Mouse (Mus musculus): ENCODE measurements around the gene Psmd7. TPM values are rescaled to one million over a fixed set of nuclear protein-coding genes. Genes with fewer than 3 reads are reported as not detected.

Gene Psmd7
- total RNA-seq, 2 experiments from 2014 or later: 86.7 to 90.6 TPM

DNA sequence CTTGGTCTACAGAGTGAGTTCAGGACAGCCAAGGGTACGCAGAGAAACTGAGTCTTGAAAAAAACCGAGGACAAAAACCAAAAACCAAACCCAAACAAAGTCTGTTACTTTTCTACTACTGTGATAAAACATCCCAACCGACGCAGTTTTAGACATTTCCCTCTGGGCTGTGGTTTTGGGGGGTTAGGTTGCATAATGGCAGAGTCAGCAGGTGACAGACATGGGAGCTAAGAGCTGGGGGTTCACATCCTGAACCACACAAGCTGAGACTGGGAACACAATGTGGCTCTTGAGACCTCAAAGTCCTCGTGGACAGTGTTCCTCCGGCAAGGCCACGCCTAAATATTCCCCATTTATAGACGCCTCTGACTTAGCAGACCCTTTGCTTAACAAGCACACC is 10.1 kb downstream of the Psmd7 start:
- no peak for DNase-seq

DNA sequence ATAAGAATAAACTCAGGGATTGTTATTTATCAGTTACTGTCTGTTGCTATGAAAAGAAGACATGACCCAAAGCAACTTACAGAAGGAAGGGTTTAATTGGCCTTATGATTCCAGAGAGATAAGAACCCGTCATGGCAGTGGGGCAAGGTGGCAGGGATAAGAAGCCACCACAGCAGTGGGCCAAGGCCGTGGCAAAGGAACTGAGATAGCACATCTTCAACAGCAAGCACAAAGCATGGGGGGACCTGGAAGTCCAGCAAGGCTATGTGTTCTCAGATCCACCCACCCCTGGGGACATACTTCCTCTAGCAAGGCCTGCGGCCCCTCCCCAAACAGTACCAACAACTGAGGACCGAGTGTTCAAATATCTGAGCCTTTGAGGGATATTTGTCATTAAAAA is 10.6 kb downstream of the Psmd7 start:
- DNase-seq: no peak

DNA sequence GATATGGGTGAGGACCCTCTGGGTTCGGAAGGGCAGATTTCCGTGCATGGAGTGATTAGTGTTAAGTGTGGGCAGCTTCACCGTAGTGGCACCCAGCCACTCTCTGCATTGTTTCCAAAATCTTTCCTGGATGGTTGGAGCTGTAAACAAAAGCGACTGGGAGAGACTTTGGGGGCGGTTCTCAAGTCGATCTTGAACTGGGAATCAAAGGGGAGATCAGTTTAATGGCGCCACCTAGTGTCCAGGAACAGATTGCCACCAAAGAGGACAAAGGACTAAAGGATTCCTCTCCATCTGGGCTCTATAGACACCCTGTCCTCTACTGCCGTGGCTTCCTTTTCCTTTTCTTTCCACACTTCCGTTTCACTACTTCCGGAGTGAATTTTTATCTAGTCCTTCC is 11.6 kb downstream of the Psmd7 start:
- DNase-seq: peak; percentile 92

DNA sequence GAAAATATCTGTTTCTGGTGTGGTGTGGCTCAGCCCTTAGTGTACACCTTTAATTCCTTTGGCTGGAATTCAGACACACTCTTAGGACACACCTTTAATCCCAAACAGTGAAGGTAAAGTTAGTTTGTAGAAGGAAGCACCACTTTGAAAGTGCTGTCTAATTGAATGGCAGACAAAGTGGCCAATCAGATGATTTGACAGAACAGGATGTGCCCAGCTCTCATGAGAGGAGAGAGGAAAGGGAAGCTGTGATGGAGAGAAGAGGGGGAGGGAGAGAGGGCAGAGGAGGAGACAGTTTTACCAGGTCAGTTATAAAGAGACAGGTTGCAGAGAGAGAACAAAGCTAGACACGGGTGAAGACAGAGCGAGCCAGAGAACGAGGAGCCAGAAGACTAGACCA is 13.5 kb downstream of the Psmd7 start:
- no peak for DNase-seq

DNA sequence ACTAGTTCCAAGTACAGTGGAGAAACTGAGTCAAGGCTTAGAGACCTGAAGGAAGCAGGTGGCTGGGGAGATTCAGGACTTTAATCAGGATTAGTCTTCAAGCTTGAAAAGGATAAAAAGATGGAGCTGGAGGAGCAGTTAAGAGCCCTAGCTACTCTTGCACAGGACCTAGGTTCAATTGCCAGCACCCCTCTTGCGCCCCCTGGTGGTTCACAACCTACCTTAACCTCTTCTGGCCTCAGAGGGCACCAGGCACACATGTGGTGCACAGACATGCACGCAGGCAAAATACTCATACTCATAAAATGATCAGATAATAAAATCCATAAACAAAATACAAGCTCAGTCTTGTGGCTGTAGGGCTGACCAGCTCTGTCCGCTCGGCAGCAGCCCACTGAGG is 15.8 kb downstream of the Psmd7 start:
- DNase-seq: peak; percentile 83

DNA sequence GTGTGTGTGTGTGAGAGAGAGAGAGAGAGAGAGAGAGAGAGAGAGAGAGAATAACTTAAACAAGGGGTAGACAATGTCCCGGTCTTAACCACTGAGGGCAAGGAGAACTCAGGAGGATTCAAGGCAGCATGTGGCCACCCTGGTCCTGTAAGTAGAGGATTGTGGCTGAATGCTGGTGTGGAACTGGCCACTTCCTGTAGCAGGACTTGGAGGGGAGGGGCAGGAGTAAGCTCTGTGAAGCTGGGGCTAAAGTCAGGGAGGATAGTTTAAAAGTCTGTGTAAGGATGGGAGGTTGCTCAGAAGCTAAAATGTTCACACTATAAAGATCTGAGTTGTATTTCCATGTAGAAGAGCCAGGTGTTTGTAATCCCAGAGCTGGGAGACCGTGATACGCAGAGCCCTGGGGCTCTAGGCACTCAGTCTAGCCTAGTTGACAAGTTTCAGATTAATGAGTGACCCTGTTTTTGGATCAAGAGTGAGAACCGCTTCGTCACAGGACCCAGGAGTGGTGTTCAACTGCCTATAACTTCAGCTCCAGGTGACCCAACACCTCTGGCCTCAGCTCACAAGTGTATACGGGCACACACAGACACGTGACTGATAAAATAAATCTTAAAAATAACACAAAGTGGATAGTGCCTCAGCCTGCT is 16.7 kb downstream of the Psmd7 start:
- DNase-seq: no peak

DNA sequence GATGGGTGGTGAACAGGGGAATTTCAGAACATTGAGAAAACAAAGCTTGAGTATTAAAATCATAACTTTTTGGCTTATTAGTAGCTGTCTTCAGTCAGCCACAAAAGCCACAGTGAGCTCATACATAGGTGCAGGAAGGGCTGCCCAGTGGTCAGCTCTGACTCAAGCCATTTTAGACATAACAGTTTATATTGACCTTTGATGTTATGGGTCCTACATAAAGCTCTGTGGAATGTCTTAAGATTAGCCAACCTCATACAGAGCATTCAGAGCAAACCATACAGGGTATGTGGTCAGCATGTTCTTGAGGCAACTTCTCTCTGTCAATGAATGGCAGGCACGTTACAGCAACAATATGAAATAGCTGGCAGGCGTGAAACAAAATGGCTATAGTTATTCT is 17.2 kb downstream of the Psmd7 start:
- no peak for DNase-seq

DNA sequence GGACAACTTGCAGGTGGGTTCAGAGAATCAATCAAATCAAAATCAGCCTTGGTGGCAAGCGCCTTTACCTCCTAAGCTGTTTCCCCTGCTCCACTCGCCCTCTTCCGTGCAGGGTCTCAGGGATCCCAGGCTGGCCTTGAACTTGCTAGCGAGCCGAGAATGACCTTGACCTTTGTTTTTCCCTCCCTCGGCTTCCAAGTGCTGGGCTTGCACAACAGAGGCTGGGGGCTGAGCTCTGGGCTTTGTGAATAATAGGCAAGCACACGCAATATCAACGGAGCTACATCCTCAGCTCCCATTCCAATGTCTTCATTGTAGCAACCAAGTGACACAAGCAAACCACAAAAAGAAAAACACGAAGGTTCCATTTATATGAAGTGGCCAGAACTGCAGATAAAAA is 26.1 kb downstream of the Psmd7 start:
- no peak for DNase-seq

DNA sequence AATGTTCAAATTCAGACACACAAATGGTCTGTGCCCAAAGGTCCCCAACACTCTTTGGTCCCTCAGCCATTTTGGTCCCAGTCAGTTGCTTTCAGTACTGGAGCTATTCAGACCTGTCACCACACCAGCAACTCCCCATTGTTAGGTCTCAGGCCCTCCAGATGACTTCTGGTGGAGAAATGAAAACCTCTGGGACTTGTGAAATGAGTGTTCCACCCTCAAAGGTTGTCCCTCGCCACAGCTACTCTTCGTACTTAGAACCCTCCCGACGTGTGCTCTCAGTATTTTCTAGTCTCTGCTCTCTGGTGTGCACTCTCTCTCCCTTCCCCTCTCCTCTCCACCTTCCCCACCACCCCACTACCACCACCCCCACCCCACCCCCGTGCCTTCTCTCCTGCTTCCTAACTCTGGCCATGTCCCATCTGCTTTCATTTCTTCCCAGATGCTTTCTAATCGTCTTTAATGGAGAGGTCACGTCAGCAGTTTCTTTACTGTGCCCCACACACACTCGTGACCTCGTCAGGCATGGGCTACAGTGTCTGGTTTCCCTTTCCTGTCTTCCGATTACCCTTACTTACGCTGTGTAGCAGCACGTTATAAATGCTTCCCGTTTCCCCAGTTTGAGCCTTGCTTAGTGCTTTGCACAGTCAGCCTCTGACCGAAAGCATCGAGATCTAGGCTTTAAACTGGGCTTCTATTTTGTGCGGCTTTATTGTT is 27.3 kb downstream of the Psmd7 start:
- no peak for DNase-seq

DNA sequence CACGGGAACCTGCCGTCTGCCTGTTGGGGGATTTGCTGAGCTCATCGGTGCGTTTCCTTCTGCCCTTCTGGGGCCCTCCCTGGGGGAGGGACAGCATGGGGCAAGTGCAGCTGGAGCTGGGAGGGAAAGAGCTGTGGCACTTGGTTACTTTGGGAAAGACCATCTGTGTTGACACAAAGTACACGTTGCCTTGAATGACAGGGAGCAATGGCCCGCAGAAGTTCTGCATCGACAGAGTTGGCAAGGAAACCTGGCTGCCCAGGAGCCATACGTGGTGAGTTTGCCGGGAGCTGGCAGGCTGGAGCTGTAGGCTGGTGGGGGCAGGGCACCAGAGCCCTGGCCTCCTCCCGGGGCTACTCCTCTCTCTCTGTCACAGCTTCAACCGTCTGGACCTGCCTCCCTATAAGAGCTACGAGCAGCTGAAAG is 31.7 kb downstream of the Psmd7 start:
- DNase-seq: no peak

DNA sequence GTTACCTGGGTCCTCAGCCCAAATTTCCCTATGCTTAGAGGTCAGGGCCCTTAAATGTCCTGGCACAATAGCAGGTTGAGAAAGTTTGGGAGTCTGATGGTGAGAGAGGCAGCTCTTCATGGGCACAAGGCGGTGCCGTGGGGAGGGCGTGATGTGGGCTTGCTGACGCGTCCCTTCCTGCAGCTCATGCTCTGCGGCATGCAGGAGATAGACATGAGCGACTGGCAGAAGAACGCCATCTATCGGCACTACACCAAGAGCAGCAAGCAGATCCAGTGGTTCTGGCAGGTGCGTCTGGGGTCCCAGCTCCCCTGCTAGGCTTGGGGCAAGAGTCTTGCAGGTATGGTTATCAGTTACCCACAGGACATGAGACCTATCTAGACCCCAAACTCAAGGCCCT is 33.0 kb downstream of the Psmd7 start:
- DNase-seq: no peak

DNA sequence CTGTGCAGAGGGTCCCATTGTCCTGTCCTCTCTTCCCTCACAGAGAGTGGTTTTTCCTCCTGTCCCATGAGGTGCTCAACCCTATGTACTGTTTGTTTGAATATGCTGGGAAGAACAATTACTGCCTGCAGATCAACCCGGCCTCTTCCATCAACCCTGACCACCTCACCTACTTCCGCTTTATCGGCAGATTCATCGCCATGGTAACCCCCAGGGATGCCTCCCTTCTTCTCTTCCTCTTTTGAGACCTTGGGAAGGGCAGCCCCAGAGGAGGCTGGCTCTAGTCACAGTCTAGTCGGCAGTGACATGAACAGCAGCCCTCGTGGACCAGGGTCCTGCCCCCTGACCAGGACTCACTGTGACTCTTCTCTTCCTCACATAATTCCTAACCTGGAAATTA is 36.0 kb downstream of the Psmd7 start:
- DNase-seq: no peak

DNA sequence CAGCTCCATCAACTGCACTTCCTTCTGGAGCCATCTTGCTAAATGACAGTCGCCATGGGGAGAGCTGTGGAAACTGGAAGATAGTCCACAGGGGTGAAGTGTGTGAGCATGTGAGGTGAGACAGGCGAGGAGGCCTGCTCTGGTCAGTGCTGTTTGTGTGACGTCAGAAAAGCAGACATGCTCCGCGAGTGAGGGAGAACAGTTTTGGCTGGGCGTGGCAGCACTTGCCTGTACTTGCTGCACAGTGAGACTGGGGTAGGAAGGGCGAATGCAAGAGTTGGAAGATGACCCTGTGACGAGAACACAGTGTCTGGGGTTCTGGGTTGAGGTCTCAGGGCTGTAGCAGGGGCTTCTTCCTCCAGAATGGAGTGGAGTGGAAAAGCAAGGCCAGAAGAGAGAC is 41.4 kb downstream of the Psmd7 start:
- no peak for DNase-seq

DNA sequence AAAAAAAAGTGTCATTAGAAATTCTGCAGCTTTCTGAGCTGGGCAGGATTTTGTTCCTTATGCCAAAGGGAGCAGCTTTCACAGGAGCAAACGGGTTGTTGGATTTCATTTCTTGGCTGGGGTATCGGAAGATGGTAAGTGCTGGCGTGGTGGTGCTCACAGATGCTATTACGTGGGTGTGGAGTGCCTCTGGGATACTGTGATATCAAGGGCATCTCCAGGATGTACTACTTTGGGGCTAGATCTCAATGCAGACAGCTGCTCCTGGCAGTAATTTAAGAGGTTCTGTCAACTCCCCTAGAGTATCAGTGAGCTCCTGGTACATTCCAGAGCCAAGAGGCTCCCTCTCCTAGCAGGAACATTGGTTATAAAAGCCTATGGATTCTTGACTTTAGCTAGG is 42.1 kb downstream of the Psmd7 start:
- DNase-seq: no peak

DNA sequence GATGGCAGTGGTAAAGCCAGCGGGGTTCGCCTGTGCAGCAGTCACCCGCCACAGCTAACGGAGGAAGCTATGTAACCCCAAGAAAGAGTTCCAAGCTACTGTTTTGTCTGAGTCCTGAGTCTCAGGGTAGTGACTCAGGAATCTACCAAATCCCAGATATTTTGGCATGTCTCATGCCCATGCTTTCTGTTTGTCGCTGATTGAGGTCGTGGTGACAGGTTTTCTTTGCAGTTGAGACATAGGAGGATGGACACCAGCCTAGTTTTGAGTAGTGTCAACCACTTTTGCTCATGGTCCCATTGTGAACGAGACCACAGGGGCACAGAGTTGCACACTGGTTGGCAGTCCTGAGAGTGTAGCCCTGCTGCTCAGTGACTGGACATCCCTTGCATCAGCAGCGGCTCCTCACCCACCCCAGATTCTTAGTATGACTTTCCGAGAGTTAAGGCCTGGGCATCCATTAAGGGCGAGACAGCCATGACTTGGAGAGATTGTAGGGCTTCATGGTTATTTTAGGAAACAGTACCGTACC is 42.6 kb downstream of the Psmd7 start:
- DNase-seq: no peak

DNA sequence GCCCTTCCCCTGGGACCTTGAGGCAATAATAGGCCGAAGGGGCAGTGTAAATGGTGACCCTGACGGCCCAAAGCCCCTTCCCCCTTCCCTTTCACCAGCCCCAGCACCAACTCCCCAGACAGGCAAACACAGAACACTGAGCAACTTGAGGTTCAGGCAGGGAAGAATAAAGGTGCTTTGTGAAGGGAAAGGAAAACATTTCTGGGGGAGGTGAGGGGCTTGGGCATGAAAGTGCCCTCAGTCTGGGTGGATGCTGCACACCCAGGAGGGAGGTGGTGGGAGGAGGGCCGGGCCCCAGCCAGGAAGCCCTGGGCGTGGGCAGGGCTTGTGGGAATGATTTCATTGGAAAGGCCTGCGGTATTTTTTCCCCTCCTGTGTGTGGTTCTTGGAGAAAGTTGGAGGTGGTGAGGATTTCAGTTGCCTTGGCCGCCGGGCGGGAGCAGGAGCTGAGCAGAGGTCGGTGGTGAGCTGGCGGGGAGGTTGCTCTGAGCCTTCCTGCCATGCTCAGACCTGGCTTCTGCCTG is 43.6 kb downstream of the Psmd7 start:
- peak; percentile 60 for DNase-seq

DNA sequence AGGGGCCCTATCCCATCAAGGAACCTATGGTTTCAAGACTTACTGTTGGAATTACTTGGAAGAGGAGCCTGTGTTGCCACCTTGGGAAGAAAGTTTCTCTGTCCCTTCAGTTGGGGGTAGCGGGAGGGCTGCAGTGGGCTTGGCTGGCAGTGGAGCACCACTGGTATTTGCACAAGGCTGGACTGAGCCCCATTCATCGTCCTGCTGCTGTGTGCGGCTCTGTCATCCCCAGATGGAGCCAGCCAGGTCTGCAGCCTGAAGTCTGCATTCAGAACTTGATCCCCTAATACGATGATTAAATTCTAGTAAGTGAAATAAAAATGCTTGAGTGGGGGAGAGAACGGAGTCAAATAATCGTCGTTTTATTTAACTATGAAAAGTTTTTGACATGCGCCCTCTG is 44.1 kb downstream of the Psmd7 start:
- no peak for DNase-seq

DNA sequence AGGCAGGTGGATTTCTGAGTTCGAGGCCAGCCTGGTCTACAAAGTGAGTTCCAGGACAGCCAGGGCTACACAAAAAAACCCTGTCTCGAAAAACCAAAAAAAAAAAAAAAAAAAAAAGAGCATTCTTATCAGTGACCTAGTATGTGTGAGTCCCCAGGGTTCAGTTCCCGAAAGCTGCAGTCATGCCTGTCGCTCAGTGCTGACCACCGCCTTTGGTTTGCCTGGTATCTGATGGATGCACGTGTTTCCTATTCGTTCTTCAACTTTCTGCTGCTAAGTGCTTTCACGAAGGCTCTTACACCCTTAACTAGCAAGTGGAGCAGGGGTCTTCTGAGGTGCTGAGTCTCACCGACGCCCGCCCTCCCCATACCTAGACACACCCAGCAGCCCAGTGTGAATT is 44.5 kb downstream of the Psmd7 start:
- no peak for DNase-seq

DNA sequence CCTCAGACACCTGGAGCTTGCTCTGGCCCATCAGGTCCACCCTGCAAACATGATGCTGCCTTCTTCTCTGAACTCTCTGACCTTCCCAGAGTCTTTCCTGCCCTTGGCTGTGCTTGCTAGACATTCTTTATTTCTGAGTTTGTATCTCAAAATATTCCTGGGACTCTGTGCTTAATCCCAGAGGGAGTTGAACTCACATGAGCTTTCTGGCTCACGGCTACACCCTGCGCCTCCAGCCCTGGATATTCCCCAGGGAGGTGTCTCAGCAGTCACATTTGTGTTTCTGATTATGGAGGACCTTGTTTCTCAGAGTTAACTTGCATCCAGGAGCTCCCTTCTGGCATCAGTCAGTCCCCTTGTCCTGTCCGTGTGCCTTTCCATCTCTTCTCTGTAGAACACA is 46.1 kb downstream of the Psmd7 start:
- DNase-seq: no peak

DNA sequence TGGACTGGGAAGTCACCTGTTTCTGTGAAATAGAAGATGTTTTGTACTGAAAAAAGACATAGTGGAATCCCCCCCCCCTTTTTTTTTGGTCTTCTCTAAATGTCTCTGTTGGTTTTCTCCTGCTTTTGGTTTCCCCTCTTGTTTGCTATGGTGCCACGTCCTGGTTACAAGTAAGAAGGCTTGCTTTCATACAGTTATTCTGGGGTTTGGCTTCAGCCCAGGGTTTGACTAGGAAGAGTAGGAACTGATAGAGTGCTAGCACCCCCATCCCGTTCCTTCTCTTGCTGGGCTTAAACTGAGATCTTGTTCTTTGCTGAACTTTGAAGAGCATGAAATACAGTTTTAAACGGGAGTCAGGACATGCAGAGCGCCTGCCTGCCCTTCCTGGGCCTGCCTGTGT is 46.9 kb downstream of the Psmd7 start:
- no peak for DNase-seq

DNA sequence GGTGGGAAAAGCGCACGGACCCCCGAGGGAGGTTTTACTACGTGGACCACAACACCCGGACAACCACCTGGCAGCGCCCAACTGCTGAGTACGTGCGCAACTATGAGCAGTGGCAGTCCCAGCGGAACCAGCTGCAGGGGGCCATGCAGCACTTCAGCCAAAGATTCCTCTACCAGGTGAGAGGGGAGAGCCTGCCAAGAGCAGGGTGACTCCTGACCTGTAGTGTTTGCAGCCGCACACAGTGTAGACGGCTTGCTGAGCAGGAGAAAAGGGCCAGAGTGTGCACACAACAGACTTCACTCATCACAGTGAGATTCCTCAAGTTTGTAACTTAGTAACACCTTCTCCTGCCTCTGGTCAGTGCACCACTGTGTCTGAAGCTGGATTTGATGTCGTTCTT is 47.6 kb downstream of the Psmd7 start:
- no peak for DNase-seq

DNA sequence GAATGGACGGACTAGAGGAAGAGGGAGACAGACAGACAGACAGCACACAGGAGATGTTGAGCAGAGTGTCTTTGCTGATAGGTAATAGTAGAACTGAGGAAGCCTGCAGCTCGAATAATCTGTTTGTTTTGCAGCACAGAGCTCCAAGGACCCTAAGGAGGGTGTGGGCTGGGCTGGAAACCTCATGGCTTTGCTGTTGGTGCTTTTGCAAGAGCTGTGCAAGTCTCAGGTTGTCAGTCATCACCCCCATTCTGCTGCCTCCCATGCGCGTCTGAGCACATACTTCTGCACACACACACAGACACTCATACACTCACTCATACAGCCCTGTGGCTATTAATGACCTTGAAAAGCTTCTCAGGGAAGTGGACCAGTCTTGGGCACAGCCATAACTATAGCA is 50.8 kb downstream of the Psmd7 start:
- DNase-seq: no peak

All from heart, postnatal 4 days (tissue).